Comparison of ENCODE assay signal across 26 mouse cellular contexts in the genomic region with DNA sequence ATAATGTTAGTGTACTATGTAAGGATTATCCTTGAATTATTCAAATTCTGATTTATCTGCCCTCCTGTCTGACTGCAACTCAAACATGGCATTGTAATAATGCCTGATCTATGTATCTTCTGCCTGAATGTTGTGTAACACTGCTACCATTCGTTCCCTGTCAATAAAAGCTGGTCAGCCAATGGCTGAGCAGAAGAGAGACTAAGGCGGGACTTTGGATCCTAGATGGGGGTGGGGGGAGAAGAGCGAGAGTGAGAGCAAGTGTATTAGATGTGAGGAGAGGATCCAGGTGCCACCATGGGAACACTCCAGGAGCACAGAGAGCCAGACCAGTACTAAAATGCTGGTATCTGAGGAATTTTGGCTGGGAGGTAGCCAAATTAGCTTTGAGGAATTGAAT. TPM values are rescaled to one million over a fixed set of nuclear protein-coding genes. Genes with fewer than 3 reads are reported as not detected.
DNase-seq lines count a peak whose midpoint lies in the region; ATAC-seq and TF ChIP-seq lines count a peak whose summit lies in the region.
"Had no signal": no experiment of that assay in that cellular context is flagged by ENCODE, and none has a peak within 500 bp of the region (broad histone marks: within the 10 kb centered on the region; RNA-seq: fewer than 3 reads in every experiment).

No protein-coding gene starts in this region.

- DNase-seq in cerebellum, postnatal 14 days: peak; percentile 17 to 38
- no peak for DNase-seq in cerebellum, adult 18-20 months
- peak; percentile 8 for DNase-seq in midbrain, embryonic 14.5 days
- no peak for DNase-seq in midbrain, embryonic 10.5 days (ENCODE audit: low spot score)
- peak; percentile 37 for DNase-seq in liver, adult 2 months (ENCODE audit: extremely low read depth, low read depth, low spot score)
- peak; percentile 35 for DNase-seq in yolk sac, embryonic 10.5 days (ENCODE audit: low spot score)
- no peak for DNase-seq in testis, postnatal 14 days (ENCODE audit: low spot score)
- DNase-seq in kidney, postnatal 10 days: no peak
- DNase-seq: adrenal gland, adult 8-10 months; cerebellum, postnatal 25 days; forebrain, postnatal 0 days; layer of hippocampus, postnatal 36 days; lung, adult 2 months; lung, postnatal 36 days; right cerebral cortex, adult 18-20 months; thymus, postnatal 36 days had no signal

- no peaks in the 10 kb centered on the region for H3K9me3 ChIP-seq in midbrain, embryonic 14.5 days (ENCODE audit: control insufficient read depth, low read length)
- H3K9me3 ChIP-seq in midbrain, embryonic 10.5 days (replicated peaks): no peaks in the 10 kb centered on the region
- H3K9me3 ChIP-seq: embryonic facial prominence, embryonic 15.5 days; forebrain, embryonic 10.5 days; heart, embryonic 10.5 days; hindbrain, embryonic 12.5 days; kidney, embryonic 15.5 days had no signal

- no peak for TF ChIP-seq POLR2A in liver, adult 2 months (IDR thresholded peaks at IDR 0.05; ENCODE audit: extremely low read depth, insufficient read depth, low read length)

- H3K4me3 ChIP-seq in midbrain, embryonic 14.5 days (replicated peaks; ENCODE audit: low read depth, low read length): no peak overlapping the region
- no peak overlapping the region for H3K4me3 ChIP-seq in midbrain, embryonic 10.5 days
- H3K4me3 ChIP-seq in liver, adult 2 months (ENCODE audit: insufficient read depth, low read depth, low read length): no peak overlapping the region
- H3K4me3 ChIP-seq: embryonic facial prominence, embryonic 15.5 days; forebrain, embryonic 10.5 days; heart, embryonic 10.5 days; hindbrain, embryonic 12.5 days; kidney, embryonic 15.5 days; layer of hippocampus, adult 2 months had no signal

- no peaks in the 10 kb centered on the region for H3K4me1 ChIP-seq in midbrain, embryonic 14.5 days (ENCODE audit: control insufficient read depth, insufficient read depth, low read length)
- H3K4me1 ChIP-seq in midbrain, embryonic 10.5 days: no peaks in the 10 kb centered on the region
- no peaks in the 10 kb centered on the region for H3K4me1 ChIP-seq in liver, adult 2 months (ENCODE audit: control insufficient read depth, insufficient read depth, low read length)
- H3K4me1 ChIP-seq: embryonic facial prominence, embryonic 15.5 days; forebrain, embryonic 10.5 days; heart, embryonic 10.5 days; hindbrain, embryonic 12.5 days; kidney, embryonic 15.5 days had no signal

- WGBS in midbrain, embryonic 14.5 days: 71% methylated on average over 3 of the region's 3 CpGs
- 67% methylated on average over 3 of the region's 3 CpGs for whole genome bisulfite sequencing in midbrain, embryonic 10.5 days
- 62% methylated on average over 3 of the region's 3 CpGs for WGBS in liver, adult 2 months

- H3K27ac ChIP-seq in midbrain, embryonic 14.5 days (replicated peaks; ENCODE audit: low read depth, low read length): no peak overlapping the region
- no peak overlapping the region for H3K27ac ChIP-seq in midbrain, embryonic 10.5 days (replicated peaks)
- no peak overlapping the region for H3K27ac ChIP-seq in liver, adult 2 months (replicated peaks; ENCODE audit: insufficient read depth, low read depth, low read length)
- H3K27ac ChIP-seq: embryonic facial prominence, embryonic 15.5 days; forebrain, embryonic 10.5 days; heart, embryonic 10.5 days; hindbrain, embryonic 12.5 days; kidney, embryonic 15.5 days; layer of hippocampus, adult 2 months had no signal

- no peak overlapping the region for H3K9ac ChIP-seq in midbrain, embryonic 14.5 days (replicated peaks; ENCODE audit: low read length)
- H3K9ac ChIP-seq in liver, adult 2 months (ENCODE audit: low read depth, low read length): no peak overlapping the region
- H3K9ac ChIP-seq: embryonic facial prominence, embryonic 15.5 days; forebrain, postnatal 0 days; hindbrain, embryonic 12.5 days; kidney, embryonic 15.5 days had no signal

- TF ChIP-seq CTCF in liver, adult 2 months (IDR thresholded peaks at IDR 0.05; ENCODE audit: low read depth, low read length): no peak

- H3K79me2 ChIP-seq in liver, adult 2 months (ENCODE audit: control insufficient read depth, insufficient read depth, low read length): no peaks in the 10 kb centered on the region

- H3K4me2 ChIP-seq in midbrain, embryonic 14.5 days (ENCODE audit: low read length): no peak overlapping the region
- H3K4me2 ChIP-seq: embryonic facial prominence, embryonic 15.5 days; hindbrain, embryonic 12.5 days; kidney, embryonic 15.5 days had no signal

- no peaks in the 10 kb centered on the region for H3K27me3 ChIP-seq in midbrain, embryonic 14.5 days (ENCODE audit: control insufficient read depth, insufficient read depth, low read length)
- H3K27me3 ChIP-seq in midbrain, embryonic 10.5 days (ENCODE audit: low read depth, poor library complexity, severe bottlenecking): no peaks in the 10 kb centered on the region
- H3K27me3 ChIP-seq in liver, adult 2 months (ENCODE audit: control insufficient read depth, insufficient read depth, low read length): no peaks in the 10 kb centered on the region
- H3K27me3 ChIP-seq: embryonic facial prominence, embryonic 15.5 days; hindbrain, embryonic 12.5 days; kidney, embryonic 15.5 days had no signal

- H3K36me3 ChIP-seq in midbrain, embryonic 14.5 days (ENCODE audit: control insufficient read depth, insufficient read depth, low read length): no peaks in the 10 kb centered on the region
- no peaks in the 10 kb centered on the region for H3K36me3 ChIP-seq in midbrain, embryonic 10.5 days
- no peaks in the 10 kb centered on the region for H3K36me3 ChIP-seq in liver, adult 2 months (ENCODE audit: control insufficient read depth, insufficient read depth, low read length)
- H3K36me3 ChIP-seq: embryonic facial prominence, embryonic 15.5 days; forebrain, embryonic 10.5 days; heart, embryonic 10.5 days; hindbrain, embryonic 12.5 days; kidney, embryonic 15.5 days had no signal

- ATAC-seq in midbrain, embryonic 14.5 days (ENCODE audit: low FRiP score, low TSS enrichment): no peak
- ATAC-seq: CD4-positive, CD25-positive, alpha-beta regulatory T cell, adult 4 months; forebrain, postnatal 0 days had no signal

RNA-seq across cellular contexts. Expression of a gene that starts 11.9 kb away (rescaled TPM):
- 0.30 TPM in 1 of 2 replicates, not detected in the other for polyA plus RNA-seq in midbrain, embryonic 14.5 days (2014; fragmentation: Nextera tagmentation; extraction: Ambion mirVana)
- polyA plus RNA-seq in midbrain, embryonic 10.5 days (2016; fragmentation: Nextera tagmentation; extraction: Ambion mirVana): 1.1 TPM in 2 replicates
- 0.54 and 0.55 TPM in 2 replicates for total RNA-seq in liver, adult 2 months (2014; rRNA removed)
- not detected in 2 replicates for polyA plus RNA-seq in liver, adult 2 months (2012; rRNA removed)
- polyA plus RNA-seq: small intestine, adult 2 months had no signal

RNA-seq across cellular contexts. Expression of a gene that starts 26.1 kb away (rescaled TPM):
- 0.27 and 0.88 TPM in 2 replicates for polyA plus RNA-seq in midbrain, embryonic 14.5 days (2014; fragmentation: Nextera tagmentation; extraction: Ambion mirVana)
- 0.11 and 0.15 TPM in 2 replicates for polyA plus RNA-seq in midbrain, embryonic 10.5 days (2016; fragmentation: Nextera tagmentation; extraction: Ambion mirVana)
- 0.13 and 0.65 TPM in 2 replicates for total RNA-seq in liver, adult 2 months (2014; rRNA removed)
- polyA plus RNA-seq in liver, adult 2 months (2012; rRNA removed): not detected in 2 replicates
- total RNA-seq: megakaryocyte-erythroid progenitor cell, adult 5-6 weeks; MEL had no signal
- polyA plus RNA-seq: CD4-positive, CD25-positive, alpha-beta regulatory T cell, adult 4 months had no signal

RNA-seq across cellular contexts. Expression of a gene that starts 37.5 kb away (rescaled TPM):
- 0.59 and 7.7 TPM in 2 replicates for polyA plus RNA-seq in midbrain, embryonic 14.5 days (2014; fragmentation: Nextera tagmentation; extraction: Ambion mirVana)
- 1.8 and 4.8 TPM in 2 replicates for polyA plus RNA-seq in midbrain, embryonic 10.5 days (2016; fragmentation: Nextera tagmentation; extraction: Ambion mirVana)
- 1.9 and 2.4 TPM in 2 replicates for total RNA-seq in liver, adult 2 months (2014; rRNA removed)
- polyA plus RNA-seq in liver, adult 2 months (2012; rRNA removed): 0.23 and 0.47 TPM in 2 replicates
- total RNA-seq: megakaryocyte-erythroid progenitor cell, adult 5-6 weeks had no signal

Comparison
In these comparisons a context has a peak if more than half of its experiments do, and no peak if none do; other contexts are left out.
1. DNase-seq: peak in cerebellum, postnatal 14 days (2 of 2), midbrain, embryonic 14.5 days (single experiment), liver, adult 2 months (single experiment) and yolk sac, embryonic 10.5 days (single experiment); none in cerebellum, adult 18-20 months (0 of 2), midbrain, embryonic 10.5 days (single experiment), testis, postnatal 14 days (single experiment) and kidney, postnatal 10 days (single experiment).